13 mouse cellular contexts compared by ENCODE assay signal in the genomic region with DNA sequence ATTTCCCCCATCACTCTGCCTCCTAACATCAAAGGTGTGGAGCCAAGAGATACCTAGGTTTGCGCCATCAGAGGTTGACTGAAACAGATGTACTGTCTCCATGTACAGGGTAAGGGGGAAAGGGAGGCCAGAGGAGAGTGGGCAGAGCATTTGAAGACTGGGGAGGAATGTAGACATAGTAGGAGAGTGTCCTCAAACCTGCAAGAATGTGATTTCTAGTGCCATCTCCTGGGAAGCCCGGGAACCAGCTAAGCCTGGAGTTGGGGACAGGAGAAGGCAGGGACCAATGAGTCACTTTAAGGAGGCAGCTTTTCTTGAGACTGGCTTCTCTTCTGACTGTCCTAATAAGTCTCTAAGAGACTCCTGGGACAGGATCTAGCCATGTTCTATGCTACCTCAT. TPM values are rescaled to one million over a fixed set of nuclear protein-coding genes. Genes with fewer than 3 reads are reported as not detected.
DNase-seq lines count a peak whose midpoint lies in the region; ATAC-seq and TF ChIP-seq lines count a peak whose summit lies in the region.
"Had no signal": no experiment of that assay in that cellular context is flagged by ENCODE, and none has a peak within 500 bp of the region (broad histone marks: within the 10 kb centered on the region; RNA-seq: fewer than 3 reads in every experiment).

No protein-coding gene starts in this region.

- H3K27ac ChIP-seq in kidney, postnatal 0 days = no peak overlapping the region
- no peak overlapping the region for H3K27ac ChIP-seq in cortical plate, adult 2 months (ENCODE audit: insufficient read depth, low read length)
- H3K27ac ChIP-seq: heart, embryonic 15.5 days had no signal

- no peaks in the 10 kb centered on the region for H3K4me1 ChIP-seq in kidney, postnatal 0 days (replicated peaks; ENCODE audit: insufficient read depth, low read length)
- no peaks in the 10 kb centered on the region for H3K4me1 ChIP-seq in lung, adult 2 months (ENCODE audit: control insufficient read depth, insufficient read depth, low read length)
- H3K4me1 ChIP-seq in cortical plate, adult 2 months (ENCODE audit: control insufficient read depth, insufficient read depth, low read length) = no peaks in the 10 kb centered on the region
- H3K4me1 ChIP-seq: heart, embryonic 15.5 days had no signal

- H3K27me3 ChIP-seq in kidney, postnatal 0 days (ENCODE audit: insufficient read depth, low read length) = no peaks in the 10 kb centered on the region
- H3K27me3 ChIP-seq: heart, embryonic 15.5 days had no signal

- WGBS in kidney, postnatal 0 days = 69% methylated on average over 2 of the region's 2 CpGs
- 64% methylated on average over 2 of the region's 2 CpGs for WGBS in lung, adult 2 months

- peaks cover 11% of the 10 kb centered on the region; the same call in 1 of the 2 replicates for H3K36me3 ChIP-seq in kidney, postnatal 0 days (ENCODE audit: insufficient read depth, low read length)

- no peak overlapping the region for H3K4me3 ChIP-seq in kidney, postnatal 0 days (replicated peaks; ENCODE audit: low read depth, low read length)
- no peak overlapping the region for H3K4me3 ChIP-seq in lung, adult 2 months (replicated peaks; ENCODE audit: extremely low read depth, low read depth, low read length)
- no peak overlapping the region for H3K4me3 ChIP-seq in cortical plate, adult 2 months (ENCODE audit: insufficient read depth, low read length)
- H3K4me3 ChIP-seq: heart, embryonic 15.5 days had no signal

- H3K4me2 ChIP-seq in kidney, postnatal 0 days (ENCODE audit: low read length) = no peak overlapping the region
- H3K4me2 ChIP-seq: heart, embryonic 15.5 days had no signal

- TF ChIP-seq CTCF in kidney, postnatal 0 days (IDR thresholded peaks at IDR 0.05; ENCODE audit: low read depth) = peak; percentile 54
- TF ChIP-seq CTCF in lung, adult 2 months (IDR thresholded peaks at IDR 0.05; ENCODE audit: insufficient read depth, low read length) = no peak
- peak; percentile 46 for TF ChIP-seq CTCF in cortical plate, adult 2 months (IDR thresholded peaks at IDR 0.05; ENCODE audit: extremely low read depth, insufficient read depth, low read length)

- no peak for TF ChIP-seq POLR2A in lung, adult 2 months (IDR thresholded peaks at IDR 0.05; ENCODE audit: borderline replicate concordance, extremely low read depth, low read depth, low read length)
- TF ChIP-seq POLR2A in cortical plate, adult 2 months (IDR thresholded peaks at IDR 0.05; ENCODE audit: extremely low read depth, insufficient read depth, low read length) = no peak

- H3K9ac ChIP-seq in kidney, postnatal 0 days (ENCODE audit: low read depth, low read length) = no peak overlapping the region
- H3K9ac ChIP-seq: heart, embryonic 15.5 days had no signal

- DNase-seq in cerebellum, postnatal 14 days = peak; percentile 51 to 56
- DNase-seq in cerebellum, adult 9-10 months = no peak
- no peak for DNase-seq in kidney, postnatal 0 days (ENCODE audit: low spot score)
- DNase-seq in kidney, adult 11 months = no peak
- DNase-seq in lung, postnatal 10 days = peak; percentile 27
- no peak for DNase-seq in lung, adult 2 months
- no peak for DNase-seq in retina, postnatal 1 day
- DNase-seq: embryo, embryonic 11 days; gastrocnemius, postnatal 10 days; lung, postnatal 4 days had no signal

- no peaks in the 10 kb centered on the region for H3K9me3 ChIP-seq in kidney, postnatal 0 days (replicated peaks; ENCODE audit: low read length)
- H3K9me3 ChIP-seq: heart, embryonic 15.5 days had no signal

- no peak for ATAC-seq in kidney, postnatal 0 days (replicated peaks; ENCODE audit: low FRiP score, low read depth)
- ATAC-seq: CD4-positive, CD25-positive, alpha-beta regulatory T cell, adult 4 months had no signal

RNA-seq across cellular contexts. Expression of a gene that starts 18.7 kb away (rescaled TPM):
- 16.3 and 19.0 TPM in 2 replicates for polyA plus RNA-seq in kidney, postnatal 0 days (2015; fragmentation: Nextera tagmentation; extraction: Ambion mirVana)
- 3.9 and 6.2 TPM in 2 replicates for polyA plus RNA-seq in lung, adult 2 months (2012; rRNA removed)
- 9.3 and 10.3 TPM in 2 replicates for polyA plus RNA-seq in cortical plate, adult 2 months (2012; rRNA removed)

RNA-seq across cellular contexts. Expression of a gene that starts 40.7 kb away (rescaled TPM):
- 53.6 and 56.5 TPM in 2 replicates for polyA plus RNA-seq in kidney, postnatal 0 days (2015; fragmentation: Nextera tagmentation; extraction: Ambion mirVana)
- 10.8 and 13.7 TPM in 2 replicates for polyA plus RNA-seq in lung, adult 2 months (2012; rRNA removed)
- 82.2 and 84.3 TPM in 2 replicates for polyA plus RNA-seq in cortical plate, adult 2 months (2012; rRNA removed)

RNA-seq across cellular contexts. Expression of a gene that starts 51.8 kb away (rescaled TPM):
- 8.3 and 9.6 TPM in 2 replicates for polyA plus RNA-seq in kidney, postnatal 0 days (2015; fragmentation: Nextera tagmentation; extraction: Ambion mirVana)
- polyA plus RNA-seq in lung, adult 2 months (2012; rRNA removed) = 4.7 and 6.8 TPM in 2 replicates
- 48.9 and 54.3 TPM in 2 replicates for polyA plus RNA-seq in cortical plate, adult 2 months (2012; rRNA removed)

Comparison
In these comparisons a context has a peak if more than half of its experiments do, and no peak if none do; other contexts are left out.
1. DNase-seq: peak in cerebellum, postnatal 14 days (2 of 2) and lung, postnatal 10 days (single experiment); none in cerebellum, adult 9-10 months (single experiment), kidney, postnatal 0 days (single experiment), kidney, adult 11 months (single experiment), lung, adult 2 months (single experiment) and retina, postnatal 1 day (single experiment).